Mouse (Mus musculus) midbrain, embryonic 10.5 days (tissue): ENCODE results near the gene Vps29. TPM values are rescaled to one million over a fixed set of nuclear protein-coding genes. Genes with fewer than 3 reads are reported as not detected.

ENCODE experiments used
- DNase-seq: peaks from one replicate; pipeline ENCODE4 v3.0.0-alpha.2; 2017; ENCODE audit warnings: low spot score
- H3K27ac ChIP-seq: fragments of 300-500 bp; sonication (generic); replicated peaks from 2 replicates; pipeline ENCODE4 v1.5.1; 2016; ENCODE audit warnings: mild to moderate bottlenecking
- H3K27me3 ChIP-seq: fragments of 300-500 bp; sonication (generic); 2 replicates; pipeline ENCODE4 v1.6.1; 2016; ENCODE audit warnings: low read depth, mild to moderate bottlenecking; ENCODE audit not compliant: poor library complexity, severe bottlenecking
- H3K36me3 ChIP-seq: fragments of 300-500 bp; sonication (generic); 2 replicates; pipeline ENCODE4 v1.6.1; 2016; ENCODE audit warnings: mild to moderate bottlenecking, moderate library complexity
- H3K4me1 ChIP-seq: fragments of 300-500 bp; sonication (generic); 2 replicates; pipeline ENCODE4 v1.6.1; 2016
- H3K4me3 ChIP-seq: fragments of 300-500 bp; sonication (generic); 2 replicates; pipeline ENCODE4 v1.5.1; 2016; ENCODE audit warnings: mild to moderate bottlenecking, moderate library complexity
- H3K9me3 ChIP-seq: fragments of 300-500 bp; sonication (generic); replicated peaks from 2 replicates; pipeline ENCODE4 v1.6.1; 2016; ENCODE audit warnings: mild to moderate bottlenecking
- WGBS: fragments of 180-500 bp; shearing (Covaris S2); methylation state at CpG from one replicate; pipeline ENCODE4 v1.1.7; 2016; 5-methylcytosine and 5-hydroxymethylcytosine counted together
- polyA plus RNA-seq: library from polyadenylated mRNA; unstranded; fragments of >200 nt; fragmentation: Nextera tagmentation; extraction: Ambion mirVana; gene quantifications from 2 replicates; pipeline ENCODE4 v1.2.1, GENCODE M21; 2016

Gene Vps29
- polyA plus RNA-seq, 1 experiment from 2014 or later: 218 TPM

GRCm38 (mm10) chr5:122411892-122412291 lies 57.7 kb downstream of the Vps29 start:
- Histone ChIP-seq H3K36me3 (peaks cover 19% of the 10 kb centered on the region), H3K9me3 (0 out of 2 replicates have a peak, but pooled peaks cover 4% of the 10 kb centered on the region), H3K4me1 (no peaks in the 10 kb centered on the region), H3K27me3 (no peaks in the 10 kb centered on the region), H3K4me3 (no peak overlapping the region), H3K27ac (no peak overlapping the region)
- WGBS: 85% methylated on average over 5 of the region's 5 CpGs
- no peak for DNase-seq

GRCm38 (mm10) chr5:122412826-122413225 lies 58.7 kb downstream of the Vps29 start:
- no peaks in the 10 kb centered on the region for H3K4me1 ChIP-seq
- DNase-seq: no peak
- H3K27ac ChIP-seq: no peak overlapping the region
- peaks cover 10% of the 10 kb centered on the region for H3K36me3 ChIP-seq
- no peak overlapping the region for H3K4me3 ChIP-seq
- H3K27me3 ChIP-seq: no peaks in the 10 kb centered on the region
- H3K9me3 ChIP-seq: 0 out of 2 replicates have a peak, but pooled peaks cover 3% of the 10 kb centered on the region
- 78% methylated on average over 6 of the region's 6 CpGs for WGBS

GRCm38 (mm10) chr5:122414351-122414750 lies 60.2 kb downstream of the Vps29 start:
- WGBS: 95% methylated on average over 5 of the region's 5 CpGs

More at GRCm38 (mm10) chr5:122414351-122414750, 60.2 kb downstream of the Vps29 start:
- Histone ChIP-seq H3K4me3 (no peak overlapping the region), H3K9me3 (0 out of 2 replicates have a peak, but pooled peaks cover 3% of the 10 kb centered on the region), H3K36me3 (peaks cover 10% of the 10 kb centered on the region), H3K27ac (no peak overlapping the region), H3K27me3 (no peaks in the 10 kb centered on the region), H3K4me1 (no peaks in the 10 kb centered on the region)
- no peak for DNase-seq

Other genes starting within 250 kb of the Vps29 start
- gene Ccdc63, start 213.5 kb upstream of the Vps29 start, polyA plus RNA-seq: not detected in 2 replicates
- 320 and 339 TPM in 2 replicates for gene Ppp1cc, start 196.1 kb upstream of the Vps29 start, polyA plus RNA-seq
- 17.7 TPM in 2 replicates for gene Hvcn1, start 147.6 kb upstream of the Vps29 start, polyA plus RNA-seq
- gene Tctn1, start 89.9 kb upstream of the Vps29 start, polyA plus RNA-seq: 5.9 and 6.4 TPM in 2 replicates
- 7.3 and 7.7 TPM in 2 replicates for gene Pptc7, start 70.0 kb upstream of the Vps29 start, polyA plus RNA-seq
- 9.5 and 11.5 TPM in 2 replicates for gene Rad9b, start 136 bp upstream of the Vps29 start, polyA plus RNA-seq
- gene Gpn3, start 17.5 kb downstream of the Vps29 start, polyA plus RNA-seq: 76.9 and 82.9 TPM in 2 replicates
- 85.5 and 98.8 TPM in 2 replicates for gene Fam216a, start 18.0 kb downstream of the Vps29 start, polyA plus RNA-seq
- gene Arpc3, start 37.5 kb downstream of the Vps29 start, polyA plus RNA-seq: 88.6 and 103 TPM in 2 replicates
- 53.9 and 57.7 TPM in 2 replicates for gene Anapc7, start 67.3 kb downstream of the Vps29 start, polyA plus RNA-seq
- 37.0 and 37.7 TPM in 2 replicates for gene Atp2a2, start 147.9 kb downstream of the Vps29 start, polyA plus RNA-seq